Mouse (Mus musculus) telencephalon, adult 2 months (tissue): ENCODE measurements around the gene Mzt1.
"Not testable (repeated sequence)": the region's sequence is repeated elsewhere in the genome, so short reads cannot be mapped to it uniquely, and the experiment has no call there.

Experiments used
- DNase-seq: peaks from one replicate; pipeline ENCODE4 v3.0.0-alpha.2; 2011; ENCODE audit warnings: low read depth, low spot score

Mzt1 gene

GRCm38 (mm10) chr14:99046031-99046781 lies at the start of gene Mzt1, which contains the start of gene Bora:
Gene Mzt1, minus strand, starts transcription at chr14:99046134.
Gene Bora, plus strand, starts transcription at chr14:99046222.
- peak; percentile 82 for DNase-seq

DNA sequence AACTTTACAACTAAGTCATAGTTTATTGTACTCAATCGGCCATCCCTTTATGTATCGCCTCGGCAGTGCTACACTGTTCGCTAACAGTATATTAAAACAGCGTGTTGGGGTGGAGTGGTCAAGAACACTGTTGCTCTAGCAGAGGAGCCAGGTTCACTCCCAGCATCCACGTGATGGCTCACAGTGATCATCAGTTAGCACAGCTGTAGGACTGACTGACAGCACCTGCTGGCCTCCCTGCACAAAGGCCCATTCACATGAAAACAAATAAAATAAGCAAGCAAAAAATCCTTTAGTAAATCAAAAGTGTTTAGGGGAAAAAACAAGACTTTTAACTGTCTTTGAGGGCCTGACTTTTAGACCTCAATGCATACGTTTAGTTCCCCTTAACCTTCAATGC lies 43.0 kb upstream of the Mzt1 start:
- DNase-seq: no peak

- no peak for DNase-seq
Observed at GRCm38 (mm10) chr14:99071146-99071545, 25.2 kb upstream of the Mzt1 start.

- no peak for DNase-seq
Observed at GRCm38 (mm10) chr14:99063091-99063490, 17.2 kb upstream of the Mzt1 start.

DNA sequence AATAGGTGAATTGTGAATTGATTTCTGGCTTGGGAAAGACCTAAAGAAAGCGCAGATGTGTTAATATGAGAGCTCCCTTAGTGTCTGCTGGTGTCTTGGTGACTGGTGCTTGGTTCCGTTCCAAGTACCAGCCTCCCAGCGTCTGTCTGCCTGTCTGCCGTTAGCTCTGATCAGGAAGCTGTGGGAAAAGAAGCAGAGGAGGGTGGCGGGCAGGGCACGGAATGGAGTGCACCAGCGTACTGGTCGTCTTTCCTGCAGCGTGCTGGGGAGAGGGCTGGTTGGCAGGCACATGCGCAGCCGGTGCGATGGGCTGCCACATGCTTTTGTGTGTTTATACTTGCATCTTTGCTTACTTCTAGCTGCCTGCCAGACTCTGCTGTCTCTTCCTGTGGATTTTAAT lies 14.7 kb upstream of the Mzt1 start:
- DNase-seq: peak; percentile 48

DNA sequence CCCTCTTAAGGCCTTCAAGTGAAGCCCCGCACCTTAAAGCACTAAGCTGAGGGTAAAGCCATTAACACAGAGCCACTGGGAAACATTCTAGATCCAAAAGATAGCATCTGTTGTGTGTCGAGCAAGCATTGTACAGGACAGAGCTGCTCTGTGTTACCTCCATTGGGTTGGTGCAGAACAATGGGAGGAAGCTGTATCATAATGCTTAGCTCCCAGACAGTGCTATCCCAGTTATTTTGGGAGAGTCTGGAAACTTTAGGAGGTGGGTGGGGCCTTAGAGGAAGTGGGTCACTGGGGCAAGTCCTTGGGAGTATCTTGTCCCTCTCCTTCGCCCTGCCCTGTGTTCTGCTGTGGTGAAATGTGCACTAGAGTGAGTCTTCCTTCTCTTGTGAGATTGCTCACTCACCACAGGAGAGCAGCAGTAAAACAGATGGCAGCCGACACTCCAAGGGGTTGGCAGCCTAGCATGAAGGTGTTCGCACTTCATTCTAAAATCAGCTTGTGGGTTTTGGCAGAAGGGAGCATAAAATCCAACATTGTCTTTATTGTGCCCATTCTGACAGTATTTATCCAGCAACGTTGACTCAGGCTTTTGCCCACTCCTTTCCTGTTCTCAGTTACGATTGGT lies 13.1 kb upstream of the Mzt1 start:
- DNase-seq: peak; percentile 43

- DNase-seq: no peak
Observed at GRCm38 (mm10) chr14:99046782-99047181, 848 bp upstream of the Mzt1 start.

- no peak for DNase-seq
Observed at GRCm38 (mm10) chr14:99045378-99046030, 430 bp downstream of the Mzt1 start.

- no peak for DNase-seq
Observed at GRCm38 (mm10) chr14:99044718-99045117, 1.2 kb downstream of the Mzt1 start.

- DNase-seq: no peak
Observed at GRCm38 (mm10) chr14:99044096-99044495, 1.8 kb downstream of the Mzt1 start.

GRCm38 (mm10) chr14:99043499-99043898 lies 2.4 kb downstream of the Mzt1 start:
- no peak for DNase-seq

DNA sequence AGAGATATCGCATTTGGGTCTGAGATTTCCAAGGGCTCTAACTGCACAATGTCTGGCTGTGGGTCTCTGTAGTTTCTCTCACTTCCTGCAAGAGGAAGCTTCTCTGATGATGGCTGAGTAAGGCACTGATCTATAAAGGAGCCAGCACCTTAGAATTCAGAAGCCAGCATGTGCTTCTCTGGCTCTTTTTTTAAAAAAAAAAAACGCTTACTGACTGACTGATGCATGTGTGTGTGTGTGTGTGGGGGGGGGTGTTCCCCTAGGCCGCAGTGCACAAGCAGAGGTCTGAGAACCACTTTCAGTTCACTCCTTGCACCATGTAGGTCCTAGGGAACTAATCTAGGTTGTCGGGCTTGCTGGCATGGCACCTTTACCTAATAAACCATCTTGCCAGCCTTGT lies 4.5 kb downstream of the Mzt1 start:
- no peak for DNase-seq

GRCm38 (mm10) chr14:99039308-99039707 lies 6.6 kb downstream of the Mzt1 start:
- DNase-seq: not testable (repeated sequence)

GRCm38 (mm10) chr14:99037703-99038102 lies 8.2 kb downstream of the Mzt1 start:
- DNase-seq: no peak

DNA sequence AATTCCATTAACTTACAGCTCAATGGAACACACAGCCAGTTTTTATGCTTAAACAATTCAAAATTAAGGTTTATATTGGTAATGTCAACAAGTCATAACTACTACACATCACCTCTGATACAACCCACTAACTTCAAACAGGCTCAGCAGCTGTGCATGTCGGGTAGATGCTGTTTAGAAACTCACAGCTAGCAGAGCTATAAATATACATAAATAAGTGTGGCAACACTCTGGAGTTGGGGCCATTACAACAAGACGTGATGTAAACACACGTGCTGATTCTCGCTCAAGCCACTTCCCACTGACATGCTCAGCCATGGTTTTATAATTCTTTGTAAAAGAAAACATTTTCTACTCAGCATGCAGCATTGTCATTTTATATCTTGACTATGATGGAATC lies 9.9 kb downstream of the Mzt1 start:
- no peak for DNase-seq

DNA sequence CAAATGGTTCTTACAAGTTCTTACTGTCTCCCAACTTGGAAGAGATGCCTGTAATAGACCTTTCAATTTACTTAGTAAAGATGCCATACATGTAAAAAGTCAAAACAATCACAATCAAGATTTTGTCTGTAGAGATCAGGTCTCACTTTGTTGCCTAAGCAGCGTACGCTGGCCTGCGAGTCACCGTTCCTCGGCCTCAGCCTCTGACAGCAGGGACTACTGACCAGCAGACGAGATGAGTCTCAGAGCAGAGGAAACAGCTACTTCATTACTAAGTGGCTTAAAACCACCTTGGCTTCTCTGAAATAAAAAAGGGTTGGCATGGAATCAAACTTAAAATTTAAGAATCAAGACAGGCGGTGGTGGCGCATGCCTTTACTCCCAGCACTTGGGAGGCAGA lies 11.1 kb downstream of the Mzt1 start:
- DNase-seq: not testable (repeated sequence)

DNA sequence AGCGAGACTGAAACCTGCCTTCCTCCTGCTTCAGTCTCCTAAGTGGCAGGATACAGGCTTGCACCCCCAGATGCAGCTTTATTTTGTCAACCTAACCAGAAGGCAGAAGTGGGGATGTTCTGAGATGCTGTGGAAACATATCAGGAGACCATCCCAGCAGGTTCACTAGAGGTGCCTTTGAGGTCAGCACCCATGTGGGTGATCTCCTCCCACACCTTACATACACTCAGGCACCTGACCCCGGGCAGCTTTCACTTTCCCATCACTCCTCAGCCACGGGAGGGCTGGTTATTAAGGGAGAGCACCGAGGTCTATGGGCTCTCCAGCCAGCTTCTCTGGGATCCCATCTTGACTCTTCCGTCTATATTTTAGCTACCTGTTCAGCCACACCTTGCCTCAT lies 13.3 kb downstream of the Mzt1 start:
- DNase-seq: no peak

DNA sequence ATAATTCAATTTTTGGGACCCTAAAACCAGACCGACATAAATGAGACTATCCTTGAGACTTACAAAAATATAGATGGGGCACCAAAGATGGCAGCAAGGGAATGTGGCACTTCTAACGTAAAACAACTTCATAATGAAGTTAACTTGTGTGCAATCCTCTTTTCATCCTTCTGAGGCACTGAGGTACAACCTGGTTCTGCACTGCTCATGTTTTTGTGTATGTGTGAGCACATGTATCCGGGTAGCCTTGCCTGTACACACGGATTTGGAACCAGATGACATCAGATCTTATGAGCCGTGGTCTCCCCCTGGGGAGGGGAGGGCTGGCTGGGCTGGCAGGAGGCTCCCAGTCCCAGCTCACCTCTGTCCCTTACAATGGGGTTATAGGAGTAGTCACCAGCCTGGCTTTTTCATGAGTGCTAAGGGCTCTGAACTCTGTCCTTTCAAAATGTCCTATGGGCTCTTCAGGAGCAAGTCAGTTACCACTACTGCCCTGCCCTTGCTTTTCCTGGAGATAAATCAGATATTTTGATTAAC lies 14.5 kb downstream of the Mzt1 start:
- DNase-seq: no peak

DNA sequence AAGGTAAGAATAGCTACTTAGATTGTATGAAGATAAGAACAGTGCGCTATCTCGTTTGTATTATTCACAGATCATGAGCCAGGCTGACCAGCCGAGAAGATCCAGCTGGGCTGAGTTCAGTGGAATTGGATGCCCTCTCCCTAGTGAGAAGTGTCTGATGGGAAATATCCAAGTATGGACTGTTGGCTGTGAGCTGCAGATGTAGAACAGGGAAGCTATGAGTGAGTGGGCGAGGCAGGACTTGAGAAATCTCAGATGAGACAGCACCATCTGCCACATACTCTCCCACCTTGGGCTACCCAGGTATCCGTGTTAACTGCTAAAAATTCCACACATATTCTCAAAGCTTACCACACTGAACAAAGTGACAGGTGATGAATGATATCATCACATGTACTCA lies 15.9 kb downstream of the Mzt1 start:
- DNase-seq: peak; percentile 21

DNA sequence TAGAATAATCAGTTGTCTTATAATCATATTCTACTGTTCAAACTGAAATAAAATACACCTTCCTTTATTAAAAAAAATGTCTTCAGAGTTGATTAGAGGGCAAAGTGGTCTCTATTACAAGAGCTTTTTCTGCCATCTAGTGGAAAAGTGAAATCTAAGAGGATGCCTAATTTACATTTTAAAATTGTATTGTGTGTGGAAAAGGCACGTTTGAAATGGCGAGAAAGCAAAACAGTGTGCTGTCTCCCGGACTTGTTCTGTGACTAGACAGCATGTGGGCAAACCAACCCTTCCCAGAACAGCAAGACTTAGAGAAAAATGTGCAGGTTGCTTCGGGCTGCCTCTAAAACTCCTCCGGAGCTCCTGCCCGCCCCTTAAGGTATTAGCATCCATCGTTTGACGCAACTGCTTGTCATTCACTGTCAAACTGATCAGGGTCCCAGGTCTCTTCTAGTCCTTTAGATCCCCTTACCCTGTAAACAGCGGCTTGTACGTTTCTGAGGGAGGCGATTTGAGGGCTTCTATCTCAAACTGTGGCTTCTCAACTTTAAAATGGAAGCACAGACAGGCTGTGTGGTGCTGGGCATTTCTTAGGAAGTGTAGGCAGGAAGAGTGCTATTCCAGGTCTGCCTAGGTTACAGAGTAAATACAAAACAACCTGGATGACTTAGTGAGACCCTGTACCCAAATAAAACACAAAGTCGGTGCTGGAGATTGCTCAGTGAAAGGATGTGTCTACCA lies 23.4 kb downstream of the Mzt1 start:
- no peak for DNase-seq

DNA sequence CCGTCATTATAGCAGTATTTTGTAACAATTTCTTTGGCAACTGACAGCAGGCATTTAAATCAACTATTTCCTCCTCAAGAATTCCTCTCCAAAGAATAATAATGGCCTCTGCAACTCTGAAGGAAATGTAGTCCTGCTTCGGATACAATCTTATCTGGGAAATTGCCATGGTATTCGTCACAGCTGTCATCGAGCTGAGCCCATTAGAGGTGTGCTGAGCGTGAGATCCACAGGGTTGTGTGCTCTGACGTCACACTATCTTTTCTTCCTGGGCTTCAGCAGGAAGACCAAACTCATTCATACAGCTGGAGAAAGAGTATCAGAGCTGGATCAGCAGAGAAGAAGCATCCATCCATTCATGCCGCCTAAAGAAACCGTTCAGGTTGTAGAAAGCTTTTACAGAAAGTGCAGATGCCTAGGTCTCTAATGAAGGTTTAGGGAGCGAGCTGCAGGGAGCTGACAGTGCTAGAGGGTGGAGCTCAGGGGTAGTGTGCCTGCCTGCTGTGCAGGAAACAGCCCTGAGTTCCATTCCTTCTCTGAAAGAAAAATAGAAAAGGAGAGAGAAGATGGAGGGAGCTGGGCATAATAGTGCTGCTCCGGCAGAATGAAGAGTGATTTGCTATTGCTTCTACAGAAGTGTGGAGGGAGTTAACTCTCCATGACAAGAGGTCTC lies 26.7 kb downstream of the Mzt1 start:
- no peak for DNase-seq
